Mouse (Mus musculus) ES-Bruce4 (cell line): ENCODE results near the gene Mitf.

Source experiments
- EP300 ChIP-seq: IDR thresholded peaks from 2 replicates; pipeline ENCODE4 v1.6.1; 2011; ENCODE audit warnings: low read depth, low read length; ENCODE audit not compliant: insufficient read depth
- POLR2A ChIP-seq: IDR thresholded peaks from one replicate; pipeline ENCODE4 v1.8.1; 2011; ENCODE audit warnings: low read length; ENCODE audit not compliant: insufficient read depth

DNA sequence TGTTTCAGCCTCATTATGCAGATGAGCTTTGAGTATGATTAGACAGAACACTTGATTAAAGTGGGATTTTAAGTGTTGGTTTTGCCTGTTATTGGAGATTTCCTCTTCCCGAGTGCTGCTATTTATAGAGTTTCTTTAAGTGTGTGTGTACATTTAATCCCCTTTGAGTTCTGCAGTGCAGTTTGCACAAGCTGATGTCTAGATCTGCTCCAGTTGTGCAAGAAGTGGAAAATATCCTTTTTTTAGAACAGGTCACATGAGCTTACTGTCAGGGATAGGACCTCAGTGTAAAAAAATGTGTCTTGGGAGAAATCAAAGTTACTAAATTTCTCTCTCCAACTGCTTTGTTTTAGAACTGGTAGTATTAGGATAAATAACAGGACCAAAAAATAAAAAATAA, 8.9 kb downstream of the Mitf start:
- no peak for TF ChIP-seq EP300
- no peak for TF ChIP-seq POLR2A
